Mouse (Mus musculus): Measurements from ENCODE around the gene Prdm13.

The Prdm13 gene

DNA sequence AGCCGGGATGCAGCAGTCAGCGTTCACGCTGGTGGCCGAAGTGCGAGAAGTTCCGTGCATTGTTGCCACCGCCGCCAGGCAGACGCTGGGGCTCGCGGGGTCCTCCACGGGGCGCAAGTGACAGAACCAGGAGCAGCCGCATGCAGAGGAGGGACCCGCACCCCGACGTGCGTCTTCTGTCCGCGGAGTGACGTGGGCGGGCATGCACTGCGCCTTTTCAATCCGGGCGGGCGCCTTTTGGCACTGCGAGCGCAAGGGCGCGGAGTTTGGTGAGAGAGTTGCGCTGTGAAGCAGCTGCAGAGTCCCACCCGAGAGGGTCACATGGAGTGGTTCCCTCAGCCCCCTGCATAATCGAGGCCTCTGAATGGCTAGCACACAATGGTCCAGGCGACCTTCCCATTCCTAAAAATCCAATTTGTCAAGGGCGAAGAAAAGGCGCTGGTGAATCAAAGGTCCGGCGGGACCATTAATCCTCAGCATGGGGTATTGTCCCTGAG is at the start of gene Prdm13:
Prdm13 (minus strand) TSS at position 369 of the 497 bp plus-strand sequence.
- no peak for ATAC-seq (ENCODE audit: insufficient number of reproducible peaks, low FRiP score, low TSS enrichment)

DNA sequence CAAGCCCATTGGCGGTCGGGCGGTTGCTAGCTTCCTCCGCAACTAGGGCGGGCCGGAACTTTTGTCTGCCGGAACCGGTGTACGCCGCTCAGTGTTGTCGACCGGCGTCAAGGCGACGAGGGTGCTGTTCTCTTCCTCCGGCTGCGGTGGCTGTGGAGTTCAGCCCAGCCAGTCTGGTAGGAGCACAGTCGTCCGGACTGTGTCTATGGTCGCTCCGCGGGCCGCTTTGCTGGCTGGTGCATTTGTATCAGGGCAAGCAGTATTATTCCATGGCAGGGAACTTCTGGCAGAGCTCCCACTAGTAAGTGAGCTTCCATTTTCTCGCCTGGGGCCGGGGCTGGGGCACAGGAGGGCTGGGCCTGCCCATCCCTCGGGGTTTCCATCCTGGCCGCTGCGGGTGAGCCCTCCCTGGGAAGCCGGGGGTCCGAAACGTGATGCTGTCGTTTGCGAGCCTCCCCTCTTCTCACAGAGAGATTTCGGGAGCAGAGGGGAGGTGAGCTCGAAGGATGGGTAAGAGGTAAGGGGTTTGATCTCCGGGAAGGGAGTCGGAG is 41.9 kb upstream of the Prdm13 start, which contains the start of gene Ccnc:
Ccnc (plus strand) TSS at position 87 of the 551 bp plus-strand sequence.
- ATAC-seq (ENCODE audit: insufficient number of reproducible peaks, low FRiP score, low TSS enrichment), result peak; percentile 97

DNA sequence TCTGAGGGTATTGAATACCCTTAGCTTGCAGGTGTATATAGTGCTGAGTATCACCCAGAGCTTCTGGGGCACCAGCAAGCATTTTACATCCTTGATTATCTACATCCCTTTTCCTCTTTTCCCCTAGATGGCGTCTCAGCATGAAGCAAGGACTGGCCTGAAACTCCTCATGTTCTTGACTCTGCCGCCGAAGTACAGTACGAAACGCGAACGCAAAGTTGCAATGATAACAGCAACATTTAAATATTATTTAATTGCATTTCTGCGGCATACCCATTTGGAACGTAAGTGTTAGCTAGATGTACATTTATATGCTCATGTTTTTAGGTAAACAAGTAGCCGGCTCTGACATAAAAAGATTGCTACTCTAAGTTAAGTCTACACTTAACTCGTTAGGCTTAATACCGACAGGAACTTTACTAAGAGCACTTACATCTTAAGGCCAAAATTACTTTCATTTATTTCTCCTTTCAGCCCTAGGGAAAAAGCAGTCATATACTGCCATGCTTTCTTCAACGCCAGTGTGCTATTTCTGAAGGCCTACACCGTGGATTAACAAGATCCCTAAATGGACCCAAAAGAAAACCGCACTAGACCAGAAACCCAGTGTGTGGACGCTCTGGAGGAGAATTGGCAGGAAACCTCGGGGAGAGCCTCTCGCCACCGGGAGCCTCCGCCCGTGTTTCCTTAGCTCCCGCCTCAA is 41.3 kb upstream of the Prdm13 start:
- ATAC-seq (ENCODE audit: insufficient number of reproducible peaks, low FRiP score, low TSS enrichment), result peak; percentile 83

DNA sequence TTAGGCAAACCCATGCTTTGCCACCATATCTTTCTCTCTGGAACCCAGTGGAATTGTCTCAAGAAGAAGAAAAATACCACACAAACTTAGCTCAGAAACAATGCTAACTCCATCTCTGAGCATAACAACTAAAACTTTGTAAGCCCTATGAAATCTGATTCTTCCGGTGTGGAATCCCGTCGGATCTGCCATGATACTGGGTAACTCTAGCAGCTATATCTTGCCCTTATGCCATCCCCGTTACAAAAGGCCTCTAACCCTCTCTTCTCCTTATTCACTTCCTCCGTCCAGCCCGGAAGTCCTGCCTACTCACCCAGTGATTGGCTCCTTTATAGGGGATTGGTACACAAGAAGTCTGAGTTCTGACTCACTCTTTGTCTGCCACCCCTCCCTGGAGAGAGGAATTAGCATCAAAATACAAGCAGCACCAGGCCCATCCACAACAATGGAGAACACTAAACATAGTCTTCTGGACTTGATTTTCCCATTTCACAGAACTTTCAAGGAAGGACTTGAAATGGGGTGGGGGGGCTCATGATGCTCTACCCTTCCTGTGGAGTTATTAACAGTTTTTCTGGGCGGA is 37.1 kb upstream of the Prdm13 start:
- no peak for ATAC-seq (ENCODE audit: insufficient number of reproducible peaks, low FRiP score, low TSS enrichment)

DNA sequence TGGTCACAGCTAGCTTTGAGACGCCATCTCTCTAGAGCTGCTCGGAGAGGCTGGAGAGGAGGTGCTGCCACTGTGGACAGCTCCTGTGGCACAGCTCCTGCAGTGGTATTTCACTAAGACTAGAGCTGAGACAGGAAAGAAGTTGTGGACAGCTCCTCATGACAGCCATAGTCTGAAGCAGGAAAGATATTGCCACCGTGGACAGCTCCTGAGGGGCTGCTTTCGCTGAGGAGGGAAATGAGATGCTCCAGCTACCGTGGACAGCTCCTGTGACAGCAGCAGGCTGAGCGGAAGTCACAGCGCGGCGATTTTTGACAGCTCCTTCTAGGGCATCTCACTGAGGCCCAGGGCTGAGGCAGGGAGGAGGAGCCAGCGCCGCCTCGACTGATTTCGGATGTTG is 26.4 kb upstream of the Prdm13 start:
- no peak for ATAC-seq (ENCODE audit: insufficient number of reproducible peaks, low FRiP score, low TSS enrichment)

DNA sequence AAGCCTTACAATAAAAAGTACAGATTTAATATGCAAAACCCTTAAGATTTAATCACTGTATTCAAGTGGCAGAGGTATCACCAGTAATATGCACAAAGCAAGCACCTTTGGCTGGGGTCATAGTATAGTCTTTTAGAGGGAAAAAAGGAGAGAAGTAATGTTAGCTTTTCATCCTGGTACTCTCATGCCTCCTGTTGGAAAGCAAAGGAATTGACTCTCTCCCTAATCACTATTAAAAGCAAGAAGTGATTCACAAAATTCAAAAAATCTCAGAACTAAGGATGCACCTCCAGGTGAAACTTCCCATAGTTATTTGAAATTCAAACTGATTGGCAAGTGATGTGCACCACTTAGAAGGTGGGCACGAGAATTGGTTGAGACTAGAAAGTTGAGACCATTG is 19.3 kb upstream of the Prdm13 start:
- ATAC-seq (ENCODE audit: insufficient number of reproducible peaks, low FRiP score, low TSS enrichment), result no peak

DNA sequence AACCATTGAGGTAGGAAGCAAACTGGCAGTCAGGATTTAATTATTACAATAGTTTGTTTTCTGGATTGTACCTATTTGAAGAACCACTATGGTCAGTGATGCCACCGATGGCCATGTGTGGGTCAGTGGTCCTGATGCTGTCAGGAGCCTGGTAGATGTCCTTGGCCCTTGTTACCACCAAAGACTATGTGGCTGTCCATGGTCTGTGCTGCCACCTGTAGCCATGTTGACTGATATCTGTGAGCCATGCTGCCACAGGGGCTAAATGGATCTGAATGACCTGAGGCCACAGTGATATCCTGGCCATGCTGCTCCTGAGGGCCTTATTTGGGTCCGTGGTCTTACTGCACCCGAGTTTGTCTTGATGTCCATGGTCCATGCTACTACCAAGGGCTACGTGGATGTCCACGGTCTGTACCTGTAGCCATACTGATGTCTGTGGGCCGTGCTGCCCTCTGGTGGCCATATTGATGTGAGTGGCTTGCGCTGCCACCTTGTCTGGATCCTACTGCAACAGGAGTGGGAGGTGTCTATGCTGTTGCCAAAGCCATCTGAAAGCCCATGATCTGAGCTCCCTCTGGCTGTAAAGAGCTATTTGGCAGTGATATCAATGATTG is 10.0 kb upstream of the Prdm13 start:
- ATAC-seq (ENCODE audit: insufficient number of reproducible peaks, low FRiP score, low TSS enrichment), result 0 out of 2 replicates have a peak, but pooled peaks have one; percentile 36

DNA sequence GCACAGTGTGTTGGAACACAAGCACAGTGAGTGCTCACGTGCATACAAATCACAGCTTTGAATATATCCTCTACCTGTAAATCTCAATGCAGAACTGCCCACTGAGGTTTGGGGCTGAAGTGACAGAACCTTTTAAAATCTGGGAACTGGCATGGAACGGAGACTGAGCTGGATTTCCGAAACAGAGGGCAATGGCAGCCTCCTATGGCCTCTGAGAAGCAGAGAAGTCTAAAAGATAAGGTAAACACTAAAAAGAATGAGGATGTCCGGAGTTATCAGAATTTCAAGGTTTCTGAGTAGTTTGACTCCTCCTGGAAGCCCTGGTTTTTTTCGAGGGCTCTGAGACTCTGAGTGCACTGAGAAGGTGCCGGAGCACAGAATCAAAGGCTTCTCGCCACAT is 4.5 kb upstream of the Prdm13 start:
- ATAC-seq (ENCODE audit: insufficient number of reproducible peaks, low FRiP score, low TSS enrichment), result no peak

DNA sequence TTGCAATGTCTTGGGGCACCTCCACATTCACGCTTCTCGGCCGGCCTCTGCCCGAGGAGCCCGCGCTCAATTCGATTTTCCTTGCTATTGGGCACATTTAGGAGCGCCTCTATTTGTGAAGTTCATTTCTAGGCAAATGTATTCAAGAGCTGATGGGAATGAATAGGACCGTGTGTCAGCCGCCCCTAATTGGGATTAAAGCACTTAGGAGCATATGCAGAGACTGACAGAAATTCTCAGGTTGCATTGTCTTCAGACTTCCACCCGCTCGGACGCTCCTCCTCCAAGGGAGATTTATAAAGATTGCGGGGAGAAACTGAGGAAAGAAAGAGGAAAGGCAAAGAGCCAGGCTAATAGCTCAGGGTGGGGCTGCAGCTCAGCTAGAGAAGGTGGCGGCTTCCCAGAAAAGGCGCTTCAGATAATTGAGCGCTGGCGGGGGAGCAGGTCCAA is 3.8 kb upstream of the Prdm13 start:
- ATAC-seq (ENCODE audit: insufficient number of reproducible peaks, low FRiP score, low TSS enrichment), result no peak

DNA sequence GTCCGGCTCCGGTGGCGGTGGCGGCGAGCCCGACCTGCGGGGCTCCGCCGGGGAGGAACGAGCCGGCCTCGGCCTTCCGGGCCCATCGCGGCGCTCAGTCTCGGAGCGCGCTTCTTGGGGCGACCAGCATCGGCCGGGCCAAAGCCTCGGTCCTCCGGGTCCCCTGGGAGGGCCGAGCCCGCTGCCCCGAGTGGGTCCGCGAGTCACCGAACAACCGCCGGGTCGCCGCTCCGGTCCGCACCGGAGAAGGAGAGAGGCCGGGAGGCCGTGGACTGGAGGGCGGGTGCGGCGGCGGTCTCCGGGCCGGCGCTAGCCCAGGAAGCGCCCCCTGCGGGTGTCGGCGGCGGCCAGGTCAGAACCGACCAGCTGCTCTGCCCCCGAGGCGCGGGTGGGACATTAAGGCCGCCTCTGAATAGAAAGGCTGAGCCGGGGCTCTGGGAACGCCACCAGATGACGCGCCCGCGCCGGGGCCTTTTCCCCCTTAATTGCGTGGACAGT is 3.0 kb upstream of the Prdm13 start:
- ATAC-seq (ENCODE audit: insufficient number of reproducible peaks, low FRiP score, low TSS enrichment), result peak; percentile 38; the same call in 1 of the 2 replicates

DNA sequence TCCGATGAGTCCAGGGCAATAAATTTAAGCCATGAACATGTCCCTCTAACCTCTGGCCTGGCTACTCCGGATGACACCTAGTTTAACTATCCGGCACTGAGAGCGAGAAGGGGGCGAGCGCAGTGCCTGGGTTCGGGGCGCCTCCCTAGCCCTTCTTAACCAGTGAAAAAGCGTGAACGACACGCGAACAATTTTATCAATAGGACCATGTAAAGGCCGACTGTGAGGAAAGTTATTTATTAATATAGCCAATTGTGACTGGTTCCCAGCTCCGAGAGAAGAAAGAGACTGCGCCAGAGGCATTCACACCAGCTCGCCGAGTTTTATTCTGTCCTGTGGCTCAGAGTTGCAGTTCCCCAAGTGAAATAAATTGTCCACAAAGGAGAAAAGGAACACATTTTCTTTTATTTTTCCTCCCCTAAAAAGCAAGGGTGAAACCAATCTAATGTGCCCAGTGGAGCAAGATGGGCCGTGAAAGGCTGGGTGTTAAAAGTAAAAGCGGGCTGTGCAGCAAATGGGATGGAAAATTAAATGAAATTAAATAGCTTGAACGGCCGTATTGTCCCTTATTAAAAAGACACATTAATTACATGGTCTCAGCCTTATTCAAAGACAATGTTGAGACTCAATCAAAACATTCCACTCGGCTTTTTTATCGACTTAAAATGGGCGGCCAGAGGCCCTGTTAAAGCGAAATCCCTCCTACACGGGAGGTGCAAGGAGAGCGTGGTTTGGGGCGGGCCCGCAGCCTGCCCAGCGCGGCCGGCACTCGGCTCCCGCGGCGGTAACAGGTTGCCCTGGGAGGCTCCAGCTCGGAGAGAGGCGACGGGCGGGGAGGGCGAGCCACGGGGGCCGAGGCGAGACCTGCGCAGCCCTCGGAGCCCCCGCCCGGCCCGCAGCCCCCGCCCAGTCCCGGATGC is 2.3 kb upstream of the Prdm13 start:
- peak; percentile 20; the same call in 1 of the 2 replicates for ATAC-seq (ENCODE audit: insufficient number of reproducible peaks, low FRiP score, low TSS enrichment)

DNA sequence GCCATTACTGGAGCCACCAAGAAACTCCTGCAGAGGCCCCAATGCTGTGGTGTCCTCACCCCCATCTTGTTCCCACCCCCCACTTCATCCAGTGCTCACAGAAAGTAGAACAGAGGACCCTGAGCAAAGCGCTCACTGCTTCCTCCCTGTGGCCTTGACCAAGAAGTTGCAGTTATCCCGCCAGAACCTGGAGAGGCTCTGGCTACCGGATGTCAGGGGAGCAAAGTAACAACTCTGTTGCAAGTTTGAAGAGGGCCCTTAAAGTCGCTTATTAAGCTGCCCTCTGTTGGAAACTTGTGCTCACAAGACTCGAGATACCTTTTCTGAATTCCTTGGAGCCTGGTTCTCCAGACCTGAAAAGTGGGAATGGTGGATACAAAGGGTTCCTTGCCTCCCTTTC is 1.2 kb upstream of the Prdm13 start:
- no peak for ATAC-seq (ENCODE audit: insufficient number of reproducible peaks, low FRiP score, low TSS enrichment)

DNA sequence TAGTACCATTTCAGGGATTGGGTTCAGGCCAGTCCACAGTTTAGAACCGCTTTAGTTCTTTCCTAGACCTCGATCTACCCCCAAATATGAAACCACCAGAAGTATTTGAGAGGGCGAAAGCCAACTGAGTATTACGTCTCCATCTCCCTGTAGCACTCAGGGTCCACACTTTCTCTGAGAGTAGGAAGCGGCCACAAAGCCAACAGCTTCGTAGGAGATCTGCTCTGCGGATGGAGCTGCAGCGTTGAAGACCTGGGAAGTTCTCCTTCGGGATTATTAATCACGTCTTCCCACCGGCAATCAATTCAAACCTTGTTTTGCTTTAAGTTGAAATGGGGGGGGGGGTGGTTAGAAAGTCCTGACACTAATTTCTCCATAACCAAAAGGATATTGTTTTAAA is 653 bp upstream of the Prdm13 start:
- no peak for ATAC-seq (ENCODE audit: insufficient number of reproducible peaks, low FRiP score, low TSS enrichment)

DNA sequence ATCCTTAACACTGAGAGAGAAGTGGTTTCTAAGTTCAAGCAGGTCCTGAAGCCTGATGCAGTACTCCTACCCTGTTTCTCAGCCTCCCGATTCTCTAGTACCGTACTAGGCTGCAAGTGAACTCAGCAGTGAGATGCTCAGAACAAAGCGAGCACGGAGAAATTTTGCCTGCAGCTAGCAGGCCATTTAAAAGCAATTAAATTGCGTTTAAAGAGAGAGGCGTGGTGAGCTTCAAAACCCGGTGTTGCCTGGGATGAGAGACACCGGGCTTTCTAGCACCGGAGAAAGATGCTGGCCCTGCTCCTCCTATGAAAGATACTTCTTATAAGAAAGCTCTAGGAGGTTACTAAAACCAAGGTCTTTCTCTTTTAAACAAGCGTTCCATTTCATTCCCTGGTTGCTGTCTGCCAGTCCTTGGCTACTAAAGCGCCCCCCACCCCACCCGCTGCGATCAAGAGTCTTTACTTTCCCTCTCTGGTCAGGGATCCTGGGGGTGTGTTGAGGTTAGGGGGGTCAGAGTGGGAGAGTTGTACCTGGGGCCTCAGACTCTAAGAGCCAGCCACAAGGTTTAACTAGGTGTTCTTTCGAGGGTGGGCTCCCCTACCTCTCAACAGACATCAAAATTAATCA is 1.3 kb downstream of the Prdm13 start:
- ATAC-seq (ENCODE audit: insufficient number of reproducible peaks, low FRiP score, low TSS enrichment), result no peak

DNA sequence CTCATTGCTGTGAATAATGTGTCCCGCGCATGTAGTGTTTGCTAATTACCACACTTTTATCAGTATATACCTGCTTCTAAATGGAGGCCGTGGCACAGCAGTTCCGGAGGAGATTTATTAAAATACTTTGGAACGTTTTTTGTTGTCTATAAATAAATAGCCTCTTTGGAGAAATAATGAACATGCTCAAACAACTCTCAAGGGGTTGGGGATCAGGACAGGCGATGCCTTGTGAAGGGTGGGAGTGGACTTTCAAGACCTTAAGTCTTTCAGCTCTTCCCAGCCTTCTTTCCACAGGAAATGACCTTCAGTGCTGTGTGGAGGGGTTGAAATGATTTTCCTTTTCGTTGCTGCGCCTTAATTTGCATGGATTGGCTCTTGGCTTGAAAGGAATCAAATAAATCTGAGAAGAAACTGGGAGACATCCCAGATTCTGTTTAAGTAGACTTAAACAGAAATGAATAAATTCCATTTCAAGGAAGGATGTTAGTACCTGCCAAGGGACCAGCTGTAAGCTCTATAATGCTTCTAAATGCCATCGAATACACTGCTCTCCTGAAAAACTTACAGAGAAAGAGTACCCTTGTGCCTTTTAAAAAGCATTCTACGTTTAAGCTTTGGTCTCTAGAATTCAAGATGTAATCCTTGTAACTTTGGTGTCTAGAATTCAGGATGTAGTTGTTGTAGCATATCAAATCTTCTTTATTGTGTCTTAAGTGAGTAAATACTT is 3.2 kb downstream of the Prdm13 start:
- ATAC-seq (ENCODE audit: insufficient number of reproducible peaks, low FRiP score, low TSS enrichment), result no peak

DNA sequence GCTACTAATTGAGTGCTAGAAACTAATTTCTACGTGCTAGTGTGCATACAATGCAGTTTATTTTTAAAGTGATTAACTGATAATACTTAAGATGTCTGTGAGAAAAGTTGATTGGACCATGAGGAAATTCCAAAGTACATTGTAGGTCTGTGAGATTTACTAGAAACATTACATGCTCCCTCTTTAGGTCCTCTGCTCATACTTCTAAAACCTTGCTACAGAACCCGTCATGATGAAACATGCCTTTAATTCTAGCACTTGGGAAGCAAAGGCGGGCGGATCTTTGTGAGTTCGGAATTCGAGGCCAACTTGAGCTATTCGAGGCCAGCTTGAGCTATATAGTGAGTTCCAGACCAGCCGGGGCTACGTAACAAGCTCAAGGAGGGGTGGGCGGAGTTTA is 4.8 kb downstream of the Prdm13 start:
- ATAC-seq (ENCODE audit: insufficient number of reproducible peaks, low FRiP score, low TSS enrichment), result no peak

DNA sequence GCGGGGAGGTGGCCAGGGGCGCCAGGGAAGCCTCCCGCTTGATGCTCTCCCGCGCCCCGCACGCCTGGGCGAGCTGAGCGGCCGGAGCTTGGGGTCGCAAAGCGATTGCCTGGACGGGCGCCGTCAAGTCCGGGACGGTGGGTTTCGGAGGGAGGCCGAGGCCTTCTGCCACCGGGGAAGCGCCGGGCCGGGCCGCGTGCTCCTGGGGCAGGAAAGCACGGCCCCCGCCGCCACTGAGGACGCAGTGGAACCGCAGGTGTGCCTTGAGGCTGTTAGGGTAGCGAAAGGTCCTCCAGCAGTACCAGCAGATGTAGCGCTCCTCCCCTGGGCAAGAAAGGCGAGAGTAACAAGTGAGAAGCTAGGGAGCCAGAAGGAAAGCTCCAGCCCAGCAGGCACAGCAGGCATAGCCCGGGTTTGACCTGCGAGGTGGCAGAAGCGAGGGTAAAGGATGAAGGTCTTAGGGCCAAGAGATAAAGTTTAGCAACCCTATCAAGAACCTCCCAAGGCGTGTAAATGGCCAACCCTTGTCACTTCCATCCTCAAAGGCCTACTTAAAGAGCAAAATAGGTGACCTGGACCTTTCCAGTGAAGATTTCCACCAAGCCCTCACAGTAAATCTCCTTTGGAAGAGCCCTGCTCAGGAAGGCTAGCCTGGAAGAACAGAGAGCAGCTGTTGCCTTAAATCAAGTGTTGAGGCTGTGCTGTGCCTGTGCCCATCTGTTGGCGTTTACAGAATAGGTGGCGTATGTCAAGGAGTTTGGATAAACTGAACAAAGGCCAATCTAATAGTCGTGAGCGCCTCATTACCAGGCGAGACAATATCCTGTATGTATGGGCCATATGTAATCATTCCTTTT is 5.9 kb downstream of the Prdm13 start:
- no peak for ATAC-seq (ENCODE audit: insufficient number of reproducible peaks, low FRiP score, low TSS enrichment)
